In the genomic region with DNA sequence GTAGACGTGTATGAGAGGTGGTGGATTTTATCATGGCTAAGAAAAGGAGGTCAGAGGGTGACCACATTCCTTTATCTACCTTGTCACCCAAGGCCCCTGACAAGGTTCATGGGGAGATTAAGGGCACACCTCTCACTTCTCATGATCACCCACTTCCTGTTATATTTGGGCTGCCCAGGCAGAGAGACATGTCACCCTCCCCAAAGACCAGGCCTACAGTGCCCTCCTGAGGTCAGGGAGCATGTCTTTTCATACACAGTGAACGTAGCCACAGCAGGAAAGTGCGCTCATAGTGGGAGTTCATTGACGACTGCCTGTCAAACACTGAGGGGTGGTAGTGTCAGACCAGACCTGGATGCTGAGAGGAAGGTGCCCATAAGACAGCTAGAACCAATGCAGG, we compare ENCODE assay signal across 8 mouse cellular contexts.
DNase-seq lines count a peak whose midpoint lies in the region; ATAC-seq and TF ChIP-seq lines count a peak whose summit lies in the region.
"Had no signal": no experiment of that assay in that cellular context is flagged by ENCODE, and none has a peak within 500 bp of the region (broad histone marks: within the 10 kb centered on the region; RNA-seq: fewer than 3 reads in every experiment).

No protein-coding gene starts in this region.

- peak; percentile 93 for ATAC-seq in CD4-positive, CD25-positive, alpha-beta regulatory T cell, adult 4 months

- TF ChIP-seq POLR2A in small intestine, adult 2 months (IDR thresholded peaks at IDR 0.05; ENCODE audit: low read depth, low read length), result no peak

- H3K36me3 ChIP-seq in small intestine, adult 2 months (ENCODE audit: control insufficient read depth, insufficient read depth, low read length), result no peaks in the 10 kb centered on the region

- TF ChIP-seq CTCF in small intestine, adult 2 months (IDR thresholded peaks at IDR 0.05; ENCODE audit: extremely low read depth, insufficient read length, insufficient replicate concordance, low read depth, low read length), result peak; percentile 46; the same call in 1 of the 2 replicates

- H3K27me3 ChIP-seq in small intestine, adult 2 months (ENCODE audit: control insufficient read depth, insufficient read depth, low read length), result peaks cover 8% of the 10 kb centered on the region

- WGBS in small intestine, adult 2 months, result 29% methylated on average over 4 of the region's 4 CpGs

- peak; percentile 50 for DNase-seq in kidney, postnatal 10 days
- no peak for DNase-seq in kidney, adult 9 months
- DNase-seq in ZHBTc4 (ENCODE audit: low read depth, low spot score), result peak; percentile 57
- DNase-seq in induced T-regulatory cell, adult 2 months (ENCODE audit: low read depth), result peak; percentile 38
- no peak for DNase-seq in ovary, postnatal 10 days (ENCODE audit: low spot score)

- no peak overlapping the region for H3K4me3 ChIP-seq in small intestine, adult 2 months (ENCODE audit: low read depth, low read length)
- H3K4me3 ChIP-seq: erythroblast, embryonic 14.5 days had no signal

- H3K27ac ChIP-seq in small intestine, adult 2 months (ENCODE audit: insufficient read depth, low read depth, low read length), result no peak overlapping the region

- H3K4me1 ChIP-seq in small intestine, adult 2 months (ENCODE audit: control insufficient read depth, insufficient read depth, insufficient read length, low read length), result peaks cover 6% of the 10 kb centered on the region

Comparison
In these comparisons a context has a peak if more than half of its experiments do, and no peak if none do; other contexts are left out.
1. DNase-seq: peak in kidney, postnatal 10 days (single experiment), ZHBTc4 (single experiment) and induced T-regulatory cell, adult 2 months (single experiment); none in kidney, adult 9 months (single experiment) and ovary, postnatal 10 days (single experiment).